Mouse (Mus musculus) thymus, adult 2 months (tissue): ENCODE measurements around the gene Rasl10a. TPM values are rescaled to one million over a fixed set of nuclear protein-coding genes. Genes with fewer than 3 reads are reported as not detected.
A peak's percentile ranks its signal among the peaks of the same experiment; 100 is the strongest.

ENCODE experiments used
- DNase-seq: peaks from one replicate; pipeline ENCODE4 v3.0.0; 2021
- H3K27ac ChIP-seq: fragments of 200-500 bp; 2 replicates; pipeline ENCODE4 v1.5.1; 2012; ENCODE audit warnings: low read length, control low read depth; ENCODE audit not compliant: control insufficient read depth, insufficient read depth
- H3K27me3 ChIP-seq: fragments of 200-500 bp; 2 replicates; pipeline ENCODE4 v1.6.1; 2012; ENCODE audit warnings: mild to moderate bottlenecking, low read length, moderate library complexity, mixed read lengths; ENCODE audit not compliant: control insufficient read depth, insufficient read depth
- H3K36me3 ChIP-seq: fragments of 200-500 bp; 2 replicates; pipeline ENCODE4 v1.6.1; 2012; ENCODE audit warnings: mild to moderate bottlenecking, low read length, moderate library complexity; ENCODE audit not compliant: control insufficient read depth, insufficient read depth
- H3K4me1 ChIP-seq: fragments of 200-500 bp; replicated peaks from 2 replicates; pipeline ENCODE4 v1.6.1; 2012; ENCODE audit warnings: low read length; ENCODE audit not compliant: control insufficient read depth, insufficient read depth
- H3K4me3 ChIP-seq: fragments of 200-500 bp; 2 replicates; pipeline ENCODE4 v1.5.1; 2012; ENCODE audit warnings: mild to moderate bottlenecking, low read length, control low read depth, moderate library complexity; ENCODE audit not compliant: control insufficient read depth, insufficient read depth
- CTCF ChIP-seq: fragments of 200-500 bp; IDR thresholded peaks from 2 replicates; pipeline ENCODE4 v1.5.1; 2012; ENCODE audit warnings: mild to moderate bottlenecking, control low read depth, low read length, moderate library complexity, borderline replicate concordance; ENCODE audit not compliant: control insufficient read depth, poor library complexity, insufficient read depth; ENCODE audit errors: extremely low read depth
- POLR2A ChIP-seq: fragments of 200-500 bp; IDR thresholded peaks from 2 replicates; pipeline ENCODE4 v1.6.1; 2012; ENCODE audit warnings: mild to moderate bottlenecking, low read length, control low read depth, moderate library complexity; ENCODE audit not compliant: control insufficient read depth, poor library complexity, insufficient read depth; ENCODE audit errors: extremely low read depth
- WGBS: fragments of 180-500 bp; shearing (Covaris S2); methylation state at CpG from one replicate; pipeline ENCODE4 v1.1.7; 2018; 5-methylcytosine and 5-hydroxymethylcytosine counted together
- polyA plus RNA-seq: library from polyadenylated mRNA; depleted of rRNA; stranded (reverse); fragments of >200 nt; gene quantifications from 2 replicates; pipeline ENCODE4 v1.2.3, GENCODE M21; 2012

Gene Rasl10a
- polyA plus RNA-seq, 1 experiment: 6.5 TPM

- Histone ChIP-seq H3K4me3 (peak overlapping the region; percentile 79), H3K36me3 (peaks cover 6% of the 10 kb centered on the region), H3K27ac (peak overlapping the region; percentile 15), H3K27me3 (no peaks in the 10 kb centered on the region), H3K4me1 (peaks cover 15% of the 10 kb centered on the region)
- TF ChIP-seq POLR2A: no peak
- no peak for TF ChIP-seq CTCF
- under 1% methylated on average over 44 of the region's 44 CpGs for WGBS
- no peak for DNase-seq
These were observed 40.3 kb downstream of the Rasl10a start for GRCm38 (mm10) chr11:5098035-5098735.

- DNase-seq: peak; percentile 97
- Histone ChIP-seq H3K4me3 (peak within 1 kb of the TSS; percentile 79), H3K4me1 (peaks cover 15% of the 10 kb centered on the region), H3K27ac (peak within 1 kb of the TSS; percentile 68), H3K36me3 (no peaks in the 10 kb centered on the region; the same call in 1 of the 2 replicates), H3K27me3 (no peaks in the 10 kb centered on the region)
- no peak for TF ChIP-seq CTCF
- TF ChIP-seq POLR2A: peak; percentile 94
- under 1% methylated on average over 92 of the region's 92 CpGs for WGBS
These were observed 41.0 kb downstream of the Rasl10a start, which contains the start of the genes Rhbdd3 and Ewsr1 for GRCm38 (mm10) chr11:5098736-5099542. TSS of gene Rhbdd3 (plus strand) at chr11:5098926. TSS of gene Ewsr1 (minus strand) at chr11:5099266.

- Histone ChIP-seq H3K4me3 (peak overlapping the region; percentile 79), H3K27me3 (no peaks in the 10 kb centered on the region), H3K4me1 (peaks cover 15% of the 10 kb centered on the region), H3K27ac (peak overlapping the region; percentile 68; the same call in 1 of the 2 replicates), H3K36me3 (no peaks in the 10 kb centered on the region)
- no peak for TF ChIP-seq POLR2A
- no peak for TF ChIP-seq CTCF
- under 1% methylated on average over 31 of the region's 31 CpGs for WGBS
- DNase-seq: peak; percentile 76
These were observed 41.8 kb downstream of the Rasl10a start for GRCm38 (mm10) chr11:5099576-5100183.

GRCm38 (mm10) chr11:5100283-5100682, 42.4 kb downstream of the Rasl10a start:
- H3K27ac ChIP-seq: no peak overlapping the region
- peak overlapping the region; percentile 79 for H3K4me3 ChIP-seq
- TF ChIP-seq CTCF (no peak), POLR2A (no peak)
- DNase-seq: no peak
- peaks cover 15% of the 10 kb centered on the region for H3K4me1 ChIP-seq
- H3K36me3 ChIP-seq: no peaks in the 10 kb centered on the region
- 6% methylated on average over 7 of the region's 7 CpGs for WGBS
- no peaks in the 10 kb centered on the region for H3K27me3 ChIP-seq

- H3K4me1 ChIP-seq: peaks cover 14% of the 10 kb centered on the region
- no peak overlapping the region for H3K27ac ChIP-seq
- H3K36me3 ChIP-seq: no peaks in the 10 kb centered on the region
- H3K4me3 ChIP-seq: no peak overlapping the region
- TF ChIP-seq CTCF: no peak
- TF ChIP-seq POLR2A: no peak
- H3K27me3 ChIP-seq: no peaks in the 10 kb centered on the region
- 86% methylated on average over 5 of the region's 5 CpGs for WGBS
- no peak for DNase-seq
These were observed 42.9 kb downstream of the Rasl10a start for GRCm38 (mm10) chr11:5100801-5101200.

GRCm38 (mm10) chr11:5101641-5102040, 43.7 kb downstream of the Rasl10a start:
- Histone ChIP-seq H3K27ac (no peak overlapping the region), H3K36me3 (no peaks in the 10 kb centered on the region), H3K27me3 (no peaks in the 10 kb centered on the region), H3K4me3 (no peak overlapping the region), H3K4me1 (peaks cover 11% of the 10 kb centered on the region)
- 95% methylated on average over 6 of the region's 6 CpGs for WGBS
- DNase-seq: no peak
- no peak for TF ChIP-seq POLR2A
- no peak for TF ChIP-seq CTCF
